Mouse (Mus musculus): Measurements from ENCODE around the gene Sult2b1.

DNA sequence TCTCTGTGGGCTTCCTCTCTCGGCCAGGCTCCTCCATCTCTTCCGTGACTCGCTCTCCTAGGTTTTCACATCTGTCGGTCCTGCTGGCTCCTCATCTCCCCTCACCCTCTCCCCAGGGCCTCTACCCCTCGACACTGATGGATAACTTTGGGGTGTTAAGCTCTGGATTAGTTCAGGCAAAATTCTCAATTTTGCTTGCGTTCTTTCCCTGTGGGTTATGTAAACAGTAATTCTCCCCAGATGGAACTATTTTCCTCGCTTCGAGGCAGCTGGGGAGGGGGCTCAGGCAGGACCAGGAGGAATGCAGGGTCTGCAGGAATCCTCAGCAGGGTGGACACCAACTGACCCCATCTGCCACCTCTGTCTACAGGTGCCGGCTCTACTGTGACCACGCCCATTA lies 98.7 kb downstream of the Sult2b1 start:
- no peak for TF ChIP-seq POLR2A (IDR thresholded peaks at IDR 0.05; ENCODE audit: borderline replicate concordance, extremely low read depth, low read depth, low read length)
- no peak for TF ChIP-seq CTCF (IDR thresholded peaks at IDR 0.05; ENCODE audit: insufficient read depth, low read length)
